20 mouse cellular contexts compared by ENCODE assay signal in genomic region chr2:29098786-29099185, GRCm38 (mm10). TPM values are rescaled to one million over a fixed set of nuclear protein-coding genes. Genes with fewer than 3 reads are reported as not detected.
DNase-seq lines count a peak whose midpoint lies in the region; ATAC-seq and TF ChIP-seq lines count a peak whose summit lies in the region.
"Had no signal": no experiment of that assay in that cellular context is flagged by ENCODE, and none has a peak within 500 bp of the region (broad histone marks: within the 10 kb centered on the region; RNA-seq: fewer than 3 reads in every experiment).

No protein-coding gene starts in this region.

- no peak for TF ChIP-seq CTCF in E14TG2a.4 (conservative IDR thresholded peaks at IDR 0.05; ENCODE audit: low read length)

- H3K27me3 ChIP-seq in E14TG2a.4 (ENCODE audit: insufficient read depth, low read length): no peaks in the 10 kb centered on the region
- no peaks in the 10 kb centered on the region for H3K27me3 ChIP-seq in limb, embryonic 10.5 days (ENCODE audit: low read depth, poor library complexity, severe bottlenecking)
- no peaks in the 10 kb centered on the region for H3K27me3 ChIP-seq in kidney, embryonic 14.5 days (ENCODE audit: control insufficient read depth, insufficient read depth, low read length)
- H3K27me3 ChIP-seq in kidney, embryonic 16.5 days (ENCODE audit: insufficient read depth, low read length): no peaks in the 10 kb centered on the region
- H3K27me3 ChIP-seq: embryonic facial prominence, embryonic 12.5 days; forebrain, embryonic 12.5 days; heart, embryonic 13.5 days; hindbrain, embryonic 15.5 days had no signal

- H3K27ac ChIP-seq in ES-E14 (ENCODE audit: insufficient read depth, low read depth, low read length, poor library complexity, severe bottlenecking): peak overlapping the region; percentile 86
- peak overlapping the region; percentile 42; the same call in 1 of the 2 replicates for H3K27ac ChIP-seq in limb, embryonic 10.5 days
- no peak overlapping the region for H3K27ac ChIP-seq in kidney, embryonic 14.5 days (ENCODE audit: low read depth, low read length)
- H3K27ac ChIP-seq in kidney, embryonic 16.5 days (ENCODE audit: low read length): no peak overlapping the region
- H3K27ac ChIP-seq: embryonic facial prominence, embryonic 12.5 days; forebrain, embryonic 12.5 days; heart, embryonic 13.5 days; hindbrain, embryonic 15.5 days had no signal

- ATAC-seq in kidney, embryonic 14.5 days (ENCODE audit: low FRiP score, low TSS enrichment): no peak
- no peak for ATAC-seq in kidney, embryonic 16.5 days (ENCODE audit: low FRiP score, low TSS enrichment)
- ATAC-seq: forebrain, embryonic 16.5 days had no signal

- DNase-seq in heart, adult 11 months: peak; percentile 71
- no peak for DNase-seq in heart, adult 8-10 months (ENCODE audit: low spot score)
- no peak for DNase-seq in ES-E14 (ENCODE audit: low read depth, low spot score)
- DNase-seq in limb, embryonic 10.5 days (ENCODE audit: low spot score): no peak
- no peak for DNase-seq in right cerebral cortex, adult 18-20 months
- DNase-seq: adrenal gland, adult 8-10 months; adrenal gland, postnatal 36 days; cerebellum, adult 2 months; cerebellum, postnatal 10 days; gastrocnemius, postnatal 14 days; heart, postnatal 36 days had no signal

- 66% methylated on average over 8 of the region's 8 CpGs for WGBS in limb, embryonic 10.5 days
- WGBS in kidney, embryonic 14.5 days: 39% methylated on average over 8 of the region's 8 CpGs
- 32% methylated on average over 8 of the region's 8 CpGs for WGBS in kidney, embryonic 16.5 days

- H3K4me3 ChIP-seq in E14TG2a.4 (replicated peaks; ENCODE audit: low read length) (peak overlapping the region; percentile 63), ES-E14 (ENCODE audit: insufficient read depth in 1 of 2, low read depth in 1 of 2, low read length in 2 of 2, poor library complexity in 1 of 2, severe bottlenecking in 1 of 2) (0 out of 4 replicates have a peak overlapping the region, but pooled peaks of 1 of the 2 experiments have one; percentile 39)
- H3K4me3 ChIP-seq in limb, embryonic 10.5 days: no peak overlapping the region
- H3K4me3 ChIP-seq in kidney, embryonic 14.5 days (ENCODE audit: low read length): no peak overlapping the region
- no peak overlapping the region for H3K4me3 ChIP-seq in kidney, embryonic 16.5 days (ENCODE audit: low read length)
- H3K4me3 ChIP-seq: embryonic facial prominence, embryonic 12.5 days; forebrain, embryonic 12.5 days; heart, embryonic 13.5 days; hindbrain, embryonic 15.5 days had no signal

- H3K9ac ChIP-seq in ES-E14 (ENCODE audit: insufficient read depth, low read depth, low read length, poor library complexity, severe bottlenecking): peak overlapping the region; percentile 34; the same call in 1 of the 2 replicates
- H3K9ac ChIP-seq in kidney, embryonic 14.5 days (ENCODE audit: low read depth, low read length): no peak overlapping the region
- H3K9ac ChIP-seq in kidney, embryonic 16.5 days (replicated peaks; ENCODE audit: low read length): no peak overlapping the region
- H3K9ac ChIP-seq: embryonic facial prominence, embryonic 12.5 days; forebrain, embryonic 12.5 days; heart, embryonic 13.5 days; hindbrain, embryonic 15.5 days had no signal

- peaks cover 48% of the 10 kb centered on the region for H3K4me1 ChIP-seq in E14TG2a.4 (replicated peaks; ENCODE audit: low read depth, low read length)
- peaks cover 6 to 10% of the 10 kb centered on the region in 2 experiments for H3K4me1 ChIP-seq in ES-E14 (ENCODE audit: control insufficient read depth in 2 of 2, insufficient read depth in 2 of 2, low read length in 2 of 2, poor library complexity in 1 of 2)
- peaks cover 5% of the 10 kb centered on the region for H3K4me1 ChIP-seq in limb, embryonic 10.5 days
- no peaks in the 10 kb centered on the region for H3K4me1 ChIP-seq in kidney, embryonic 14.5 days (ENCODE audit: control insufficient read depth, insufficient read depth, low read length)
- no peaks in the 10 kb centered on the region for H3K4me1 ChIP-seq in kidney, embryonic 16.5 days (ENCODE audit: insufficient read depth, low read length)
- H3K4me1 ChIP-seq: embryonic facial prominence, embryonic 12.5 days; forebrain, embryonic 12.5 days; heart, embryonic 13.5 days; hindbrain, embryonic 15.5 days had no signal

- H3K9me3 ChIP-seq in E14TG2a.4 (ENCODE audit: low read length): peaks cover 40% of the 10 kb centered on the region
- H3K9me3 ChIP-seq in ES-E14 (ENCODE audit: control insufficient read depth, insufficient read depth, low read depth, low read length): no peaks in the 10 kb centered on the region
- H3K9me3 ChIP-seq in limb, embryonic 10.5 days (replicated peaks): no peaks in the 10 kb centered on the region
- H3K9me3 ChIP-seq in kidney, embryonic 14.5 days (ENCODE audit: control insufficient read depth, low read length): no peaks in the 10 kb centered on the region
- H3K9me3 ChIP-seq in kidney, embryonic 16.5 days (ENCODE audit: low read length): no peaks in the 10 kb centered on the region
- H3K9me3 ChIP-seq: embryonic facial prominence, embryonic 12.5 days; forebrain, embryonic 12.5 days; heart, embryonic 13.5 days; hindbrain, embryonic 15.5 days had no signal

- H3K36me3 ChIP-seq in E14TG2a.4 (ENCODE audit: insufficient read depth, low read length) (no peaks in the 10 kb centered on the region), ES-E14 (ENCODE audit: control insufficient read depth, insufficient read depth, low read length, poor library complexity, severe bottlenecking) (no peaks in the 10 kb centered on the region)
- no peaks in the 10 kb centered on the region for H3K36me3 ChIP-seq in limb, embryonic 10.5 days
- H3K36me3 ChIP-seq in kidney, embryonic 14.5 days (ENCODE audit: control insufficient read depth, insufficient read depth, low read length): no peaks in the 10 kb centered on the region
- H3K36me3 ChIP-seq in kidney, embryonic 16.5 days (ENCODE audit: insufficient read depth, low read length): no peaks in the 10 kb centered on the region
- H3K36me3 ChIP-seq: embryonic facial prominence, embryonic 12.5 days; forebrain, embryonic 12.5 days; heart, embryonic 13.5 days; hindbrain, embryonic 15.5 days had no signal

- no peak overlapping the region for H3K4me2 ChIP-seq in kidney, embryonic 14.5 days (replicated peaks; ENCODE audit: low read depth, low read length)
- no peak overlapping the region for H3K4me2 ChIP-seq in kidney, embryonic 16.5 days (replicated peaks; ENCODE audit: low read depth, low read length)
- H3K4me2 ChIP-seq: embryonic facial prominence, embryonic 12.5 days; forebrain, embryonic 12.5 days; heart, embryonic 13.5 days; hindbrain, embryonic 15.5 days had no signal

- in situ Hi-C loops in ES-E14 (cut with MboI; ENCODE audit: low sequenced_read_pairs in 2 of 2, unreplicated experiment in 2 of 2): no loop called here

TF ChIP-seq in ES-E14, 5 proteins besides CTCF, POLR2A, EP300 and RAD21:
- no peak for TF ChIP-seq MAFK (IDR thresholded peaks at IDR 0.05; ENCODE audit: insufficient read depth, low read depth, low read length)
- TF ChIP-seq ZC3H11A (IDR thresholded peaks at IDR 0.05; ENCODE audit: borderline replicate concordance, low read depth, low read length): no peak
- TF ChIP-seq CHD2 (IDR thresholded peaks at IDR 0.05; ENCODE audit: low read depth, low read length): no peak
- TF ChIP-seq HCFC1 (IDR thresholded peaks at IDR 0.05; ENCODE audit: borderline replicate concordance, insufficient read depth, low read length): no peak
- no peak for TF ChIP-seq ZNF384 (IDR thresholded peaks at IDR 0.05; ENCODE audit: low read depth, low read length)
TF ChIP-seq in ES-E14: peak in this region for 0.

RNA-seq across cellular contexts. Expression of gene Setx, which starts 25.2 kb away (rescaled TPM):
- total RNA-seq in heart, adult 8-10 months (2022): 10 to 100 TPM; 29.3 to 36.3 (median 33.8) TPM
- total RNA-seq in ES-E14 (2012; rRNA removed): 119 and 123 TPM in 2 replicates
- 12.0 and 16.4 TPM in 2 replicates for polyA plus RNA-seq in limb, embryonic 10.5 days (2016; fragmentation: Nextera tagmentation; extraction: Ambion mirVana)
- 10.6 and 18.5 TPM in 2 replicates for polyA plus RNA-seq in kidney, embryonic 14.5 days (2014; fragmentation: Nextera tagmentation; extraction: Ambion mirVana)
- polyA plus RNA-seq in kidney, embryonic 16.5 days (2015; fragmentation: Nextera tagmentation; extraction: Ambion mirVana): 8.0 and 8.9 TPM in 2 replicates

RNA-seq across cellular contexts. Expression of gene Ttf1, which starts 38.7 kb away (rescaled TPM):
- total RNA-seq in heart, adult 8-10 months (2022): 1 to 10 TPM; 5.2 to 6.3 (median 6.1) TPM
- 21.0 and 24.4 TPM in 2 replicates for total RNA-seq in ES-E14 (2012; rRNA removed)
- polyA plus RNA-seq in limb, embryonic 10.5 days (2016; fragmentation: Nextera tagmentation; extraction: Ambion mirVana): 10.3 and 12.5 TPM in 2 replicates
- 9.4 and 10.9 TPM in 2 replicates for polyA plus RNA-seq in kidney, embryonic 14.5 days (2014; fragmentation: Nextera tagmentation; extraction: Ambion mirVana)
- polyA plus RNA-seq in kidney, embryonic 16.5 days (2015; fragmentation: Nextera tagmentation; extraction: Ambion mirVana): 10.2 and 11.4 TPM in 2 replicates

RNA-seq across cellular contexts. Expression of gene Cfap77, which starts 43.9 kb away (rescaled TPM):
- total RNA-seq in heart, adult 8-10 months (2022): not detected
- 1.0 and 2.6 TPM in 2 replicates for total RNA-seq in ES-E14 (2012; rRNA removed)
- polyA plus RNA-seq in limb, embryonic 10.5 days (2016; fragmentation: Nextera tagmentation; extraction: Ambion mirVana): 0.29 and 0.44 TPM in 2 replicates
- 0.37 and 0.51 TPM in 2 replicates for polyA plus RNA-seq in kidney, embryonic 14.5 days (2014; fragmentation: Nextera tagmentation; extraction: Ambion mirVana)
- 0.23 and 0.35 TPM in 2 replicates for polyA plus RNA-seq in kidney, embryonic 16.5 days (2015; fragmentation: Nextera tagmentation; extraction: Ambion mirVana)
- total RNA-seq: gastrocnemius, adult 18-20 months; gastrocnemius, postnatal 14 days; heart, postnatal 36 days had no signal

Comparison
In these comparisons a context has a peak if more than half of its experiments do, and no peak if none do; other contexts are left out.
1. H3K27ac ChIP-seq: peak in ES-E14 (single experiment) and limb, embryonic 10.5 days (single experiment); none in kidney, embryonic 14.5 days (single experiment) and kidney, embryonic 16.5 days (single experiment).